Mouse (Mus musculus): ENCODE measurements at regions not wholly inside any gene's neighbourhood (a gene's known extent, or its start where the extent isn't known, plus 50 kb on each side); places are given as distances from the start of the nearest gene placed in this dataset.

DNA sequence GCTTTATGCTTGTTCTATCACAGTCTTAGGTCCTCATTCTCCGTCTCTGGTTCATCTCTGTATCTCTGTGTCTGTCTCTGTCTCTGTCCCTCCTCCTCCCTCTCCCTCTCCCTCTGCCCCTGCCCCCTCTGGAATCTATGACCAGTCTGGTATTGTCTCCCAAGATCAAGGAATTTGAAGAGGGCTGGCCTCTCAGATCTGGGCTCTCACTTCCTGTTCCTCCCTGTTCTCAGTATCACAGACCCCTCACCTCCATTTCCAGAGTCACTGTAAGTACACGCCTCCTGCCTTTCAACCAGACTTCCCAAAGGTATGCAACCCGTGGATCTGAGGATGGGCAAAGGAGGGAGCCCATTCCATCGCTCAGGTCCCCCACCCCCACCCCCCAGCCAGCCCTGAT, 144.7 kb upstream of the Jarid2 start:
- no peak for TF ChIP-seq CTCF (IDR thresholded peaks at IDR 0.05; ENCODE audit: low read depth)
- no peak for TF ChIP-seq EP300 (IDR thresholded peaks at IDR 0.05; ENCODE audit: low read depth)
